Mouse (Mus musculus) brain, embryonic 14.5 days (tissue): ENCODE measurements around the gene Hist2h2ab. TPM values are rescaled to one million over a fixed set of nuclear protein-coding genes. Genes with fewer than 3 reads are reported as not detected.
A peak's percentile ranks its signal among the peaks of the same experiment; 100 is the strongest.
"Not testable (repeated sequence)": the region's sequence is repeated elsewhere in the genome, so short reads cannot be mapped to it uniquely, and the experiment has no call there.

Experiments used
- DNase-seq: peaks from one replicate; pipeline ENCODE4 v3.0.0-alpha.2; 2011; ENCODE audit warnings: low read depth
- CTCF ChIP-seq: fragments of 200-500 bp; IDR thresholded peaks from 2 replicates; pipeline ENCODE4 v1.5.1; 2012; ENCODE audit warnings: inconsistent platforms, mild to moderate bottlenecking, moderate library complexity, borderline replicate concordance; ENCODE audit not compliant: insufficient read depth, insufficient read length; ENCODE audit errors: extremely low read depth
- POLR2A ChIP-seq: fragments of 200-500 bp; IDR thresholded peaks from 2 replicates; pipeline ENCODE4 v1.6.1; 2012; ENCODE audit warnings: mild to moderate bottlenecking, inconsistent platforms, borderline replicate concordance; ENCODE audit not compliant: poor library complexity, insufficient read depth, insufficient read length, severe bottlenecking; ENCODE audit errors: extremely low read depth
- polyA plus RNA-seq: library from polyadenylated mRNA; depleted of rRNA; stranded (reverse); fragments of >200 nt; gene quantifications from 2 replicates; pipeline ENCODE4 v1.2.3, GENCODE M21; 2012

The Hist2h2ab gene
- polyA plus RNA-seq, 1 experiment: 10.2 TPM

DNA sequence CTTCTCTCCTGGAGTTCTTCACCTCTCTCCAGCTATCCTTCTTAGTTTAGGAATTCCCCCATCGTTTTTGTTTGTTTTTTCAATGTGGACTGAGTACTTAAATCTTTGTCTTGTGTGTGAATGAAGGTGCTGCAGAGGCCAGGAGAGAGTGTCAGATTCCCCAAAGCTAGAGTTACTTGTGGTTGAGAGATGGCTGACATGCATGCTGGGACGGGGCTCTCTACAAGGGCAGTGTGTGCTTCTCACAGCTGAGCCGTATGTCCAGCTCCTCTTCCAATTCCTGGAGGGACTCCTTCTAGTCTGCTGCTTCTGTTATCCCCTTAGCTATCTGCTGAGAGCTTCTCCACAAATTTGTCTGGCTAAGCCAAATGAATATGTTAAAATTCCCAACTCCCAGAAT lies 16.2 kb downstream of the Hist2h2ab start:
- TF ChIP-seq POLR2A: no peak
- TF ChIP-seq CTCF: no peak
- DNase-seq: no peak

- TF ChIP-seq CTCF (no peak), POLR2A (no peak)
- DNase-seq: no peak
Measured at GRCm38 (mm10) chr3:96236834-96237334, 17.2 kb downstream of the Hist2h2ab start.

DNA sequence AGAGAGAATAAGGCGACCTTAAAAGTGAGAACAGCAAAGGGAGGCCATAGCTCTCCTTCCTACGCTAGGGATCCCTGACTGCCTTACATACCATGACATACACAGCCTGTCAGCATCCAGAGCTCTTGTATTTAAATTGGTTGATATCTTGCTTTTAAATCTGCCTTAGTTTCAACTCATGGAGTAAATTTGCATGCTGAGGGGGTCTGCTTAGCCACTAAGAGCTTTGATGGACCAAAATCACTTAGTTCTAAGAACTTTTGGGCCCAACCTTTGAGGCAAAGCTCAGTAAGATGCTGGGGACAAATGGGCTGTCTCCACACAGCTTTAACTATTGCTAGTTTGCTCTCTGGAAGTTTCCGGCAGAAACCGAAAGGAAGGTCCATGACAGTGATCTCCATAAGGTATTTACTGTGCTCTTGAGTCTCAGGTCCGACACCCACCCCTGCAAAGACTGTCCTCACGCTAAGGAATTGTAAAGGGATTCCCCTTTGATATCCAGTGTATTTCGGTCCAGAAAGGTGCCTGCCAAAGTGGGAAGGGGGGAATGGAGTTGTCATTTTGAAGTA lies 17.8 kb downstream of the Hist2h2ab start:
- TF ChIP-seq CTCF (no peak), POLR2A (no peak)
- peak; percentile 25 for DNase-seq

DNA sequence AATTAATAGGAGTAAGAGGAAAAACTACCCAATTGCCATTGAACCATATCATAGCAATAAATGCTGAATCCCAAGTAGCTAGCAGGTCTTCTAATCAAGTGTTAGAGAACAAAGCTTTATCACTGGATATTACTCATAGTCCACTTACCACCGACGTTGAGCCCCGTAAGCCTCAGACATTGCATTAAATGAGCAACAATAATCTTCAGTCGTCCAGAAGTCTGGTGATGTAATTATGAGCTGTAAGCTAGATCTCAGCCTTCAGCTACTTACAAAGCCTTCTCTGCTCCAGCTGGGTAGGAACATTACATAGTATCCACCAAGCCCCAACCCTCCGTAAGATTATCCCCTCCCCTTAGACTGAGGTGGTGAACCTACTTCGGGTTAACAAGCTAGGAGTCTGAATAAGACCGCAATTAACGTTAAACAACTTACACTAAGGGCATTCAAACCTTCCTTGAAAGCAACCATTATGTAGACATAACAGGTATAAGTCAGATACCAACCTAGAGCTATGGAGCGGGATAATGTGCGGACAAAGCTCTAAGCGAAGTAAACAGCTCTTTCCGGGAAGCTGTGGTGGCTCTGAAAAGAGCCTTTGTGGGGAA lies 18.3 kb downstream of the Hist2h2ab start:
- TF ChIP-seq POLR2A: no peak
- TF ChIP-seq CTCF: no peak
- DNase-seq: peak; percentile 41

DNA sequence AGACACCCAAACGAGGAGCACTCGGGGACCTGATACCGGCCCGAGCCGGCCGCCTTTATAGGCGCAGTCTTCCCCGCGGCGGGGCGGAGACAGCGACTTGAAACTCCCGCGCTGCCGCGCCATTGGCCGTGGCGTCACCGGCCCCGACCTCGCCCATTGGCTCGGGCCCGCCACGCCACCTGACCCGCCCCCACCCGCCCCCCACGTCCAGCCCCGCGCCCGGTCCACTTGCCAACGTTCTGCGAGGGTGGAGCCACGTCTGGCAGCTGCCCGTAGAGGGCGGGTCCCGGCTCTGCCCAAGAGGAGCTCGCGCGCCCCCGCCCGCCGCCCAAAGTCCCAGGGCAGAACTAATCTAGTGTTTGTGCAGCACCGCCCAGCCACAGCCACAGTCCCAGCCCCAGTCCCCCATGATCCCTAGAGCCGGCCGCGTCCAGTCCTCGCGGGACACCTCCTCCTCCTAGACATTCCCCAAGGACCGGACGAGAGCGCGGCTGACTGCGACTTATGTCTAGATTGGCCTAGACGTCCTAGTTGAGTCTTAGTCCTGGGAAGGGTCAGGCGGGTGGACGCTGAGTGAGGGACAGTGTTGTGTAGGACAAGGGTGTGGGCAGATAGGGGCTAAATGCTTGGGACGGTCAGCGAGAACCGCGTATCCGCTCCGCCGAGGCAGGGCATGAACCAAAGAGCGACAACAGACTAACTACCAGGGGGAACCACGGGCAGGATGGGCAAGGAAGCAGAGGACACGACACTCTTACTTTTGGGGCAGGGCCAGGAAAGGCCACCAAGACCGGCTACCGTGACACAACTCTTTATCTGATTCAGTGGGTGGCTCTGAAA lies 19.5 kb downstream of the Hist2h2ab start, which contains the start of gene Hist2h3c2:
Gene Hist2h3c2, minus strand, starts transcription at position 174 of the 840 bp plus-strand sequence.
- not testable (repeated sequence) for DNase-seq

DNA sequence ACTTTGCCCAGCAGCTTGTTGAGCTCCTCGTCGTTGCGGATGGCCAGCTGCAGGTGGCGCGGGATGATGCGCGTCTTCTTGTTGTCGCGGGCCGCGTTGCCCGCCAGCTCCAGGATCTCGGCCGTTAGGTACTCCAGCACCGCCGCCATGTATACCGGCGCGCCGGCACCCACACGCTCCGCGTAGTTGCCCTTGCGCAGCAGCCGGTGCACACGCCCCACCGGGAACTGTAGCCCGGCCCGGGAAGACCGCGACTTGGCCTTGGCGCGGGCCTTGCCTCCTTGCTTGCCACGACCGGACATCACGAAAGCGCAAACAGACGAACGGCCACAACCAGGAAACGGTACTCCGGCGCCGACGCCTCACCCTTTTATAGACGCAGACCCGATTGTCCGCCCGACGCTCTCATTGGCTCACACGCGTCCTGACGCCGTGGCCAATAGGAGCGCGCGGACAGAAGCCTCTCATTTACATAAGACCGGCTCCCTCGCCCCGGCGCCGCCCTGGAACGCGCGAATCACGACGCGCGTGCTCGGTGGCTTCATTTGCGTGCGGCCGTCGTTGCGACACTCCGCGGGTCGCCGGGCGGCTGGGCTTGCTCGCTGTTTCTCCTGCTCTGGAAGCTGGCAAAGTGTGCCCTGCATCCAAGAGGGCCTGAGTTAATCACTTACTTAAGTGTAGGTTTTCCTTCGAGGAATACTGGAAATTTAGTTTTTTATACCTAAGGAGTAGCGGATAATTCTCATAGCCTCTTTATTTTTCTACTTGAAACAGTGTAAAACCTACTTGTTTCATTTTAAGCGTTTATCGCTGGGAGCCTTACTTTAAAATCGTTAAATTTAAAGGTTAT lies 20.5 kb downstream of the Hist2h2ab start, which contains the start of gene Hist2h2aa2:
Gene Hist2h2aa2, minus strand, starts transcription at position 328 of the 850 bp plus-strand sequence.
- DNase-seq: peak; percentile 91

GRCm38 (mm10) chr3:96240799-96241197 lies 21.1 kb downstream of the Hist2h2ab start:
- TF ChIP-seq POLR2A: no peak
- DNase-seq: no peak

DNA sequence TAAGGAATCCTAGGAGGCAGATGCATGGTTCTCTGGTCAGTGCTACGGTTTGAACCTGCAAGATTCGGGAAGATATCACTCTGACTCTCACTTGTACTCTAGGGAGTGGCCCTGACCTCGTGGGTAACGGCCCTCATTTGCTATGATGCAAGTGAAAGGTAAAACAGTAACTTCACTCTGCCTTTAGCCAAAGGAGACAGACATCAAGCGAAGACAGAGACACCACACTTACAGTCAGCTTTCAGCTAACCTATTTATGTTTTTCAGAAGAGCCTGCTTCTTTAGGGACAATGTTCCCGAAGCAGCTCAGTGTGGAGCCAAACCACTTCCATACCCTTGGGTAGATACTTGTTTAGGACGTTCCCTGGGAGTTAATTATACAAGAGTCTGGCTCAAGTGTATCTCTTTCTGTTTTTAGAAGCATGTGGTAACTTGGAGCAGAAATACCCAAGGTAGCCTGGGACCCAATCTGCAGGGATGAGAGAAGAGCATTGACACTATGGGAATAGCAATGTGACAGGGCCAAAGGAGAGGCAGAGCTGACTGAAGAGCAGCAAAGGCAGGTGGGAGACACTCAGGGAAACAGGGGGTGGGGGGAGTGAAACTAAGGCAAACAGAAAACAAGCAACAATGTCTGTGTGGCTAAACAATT lies 24.4 kb downstream of the Hist2h2ab start:
- no peak for DNase-seq
- TF ChIP-seq POLR2A (no peak), CTCF (no peak)

GRCm38 (mm10) chr3:96245003-96245886 lies 25.6 kb downstream of the Hist2h2ab start, which contains the start of gene Hist2h2aa1:
Hist2h2aa1 (plus strand) TSS chr3:96245497.
- peak; percentile 87 for DNase-seq

DNA sequence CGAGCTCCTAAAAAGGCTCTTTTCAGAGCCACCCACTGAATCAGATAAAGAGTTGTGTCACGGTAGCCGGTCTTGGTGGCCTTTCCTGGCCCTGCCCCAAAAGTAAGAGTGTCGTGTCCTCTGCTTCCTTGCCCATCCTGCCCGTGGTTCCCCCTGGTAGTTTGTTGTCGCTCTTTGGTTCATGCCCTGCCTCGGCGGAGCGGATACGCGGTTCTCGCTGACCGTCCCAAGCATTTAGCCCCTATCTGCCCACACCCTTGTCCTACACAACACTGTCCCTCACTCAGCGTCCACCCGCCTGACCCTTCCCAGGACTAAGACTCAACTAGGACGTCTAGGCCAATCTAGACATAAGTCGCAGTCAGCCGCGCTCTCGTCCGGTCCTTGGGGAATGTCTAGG lies 26.4 kb downstream of the Hist2h2ab start:
- not testable (repeated sequence) for DNase-seq

DNA sequence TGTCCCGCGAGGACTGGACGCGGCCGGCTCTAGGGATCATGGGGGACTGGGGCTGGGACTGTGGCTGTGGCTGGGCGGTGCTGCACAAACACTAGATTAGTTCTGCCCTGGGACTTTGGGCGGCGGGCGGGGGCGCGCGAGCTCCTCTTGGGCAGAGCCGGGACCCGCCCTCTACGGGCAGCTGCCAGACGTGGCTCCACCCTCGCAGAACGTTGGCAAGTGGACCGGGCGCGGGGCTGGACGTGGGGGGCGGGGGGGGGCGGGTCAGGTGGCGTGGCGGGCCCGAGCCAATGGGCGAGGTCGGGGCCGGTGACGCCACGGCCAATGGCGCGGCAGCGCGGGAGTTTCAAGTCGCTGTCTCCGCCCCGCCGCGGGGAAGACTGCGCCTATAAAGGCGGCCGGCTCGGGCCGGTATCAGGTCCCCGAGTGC lies 26.8 kb downstream of the Hist2h2ab start, which contains the start of gene Hist2h3c1:
Gene Hist2h3c1, plus strand, starts transcription at position 259 of the 430 bp plus-strand sequence.
- DNase-seq: not testable (repeated sequence)
